Mouse (Mus musculus): Measurements from ENCODE around the gene Ms4a4b. TPM values are rescaled to one million over a fixed set of nuclear protein-coding genes. Genes with fewer than 3 reads are reported as not detected.

Ms4a4b gene
- polyA plus RNA-seq (2012; rRNA removed), result 1.4 and 12.3 TPM in 2 replicates

DNA sequence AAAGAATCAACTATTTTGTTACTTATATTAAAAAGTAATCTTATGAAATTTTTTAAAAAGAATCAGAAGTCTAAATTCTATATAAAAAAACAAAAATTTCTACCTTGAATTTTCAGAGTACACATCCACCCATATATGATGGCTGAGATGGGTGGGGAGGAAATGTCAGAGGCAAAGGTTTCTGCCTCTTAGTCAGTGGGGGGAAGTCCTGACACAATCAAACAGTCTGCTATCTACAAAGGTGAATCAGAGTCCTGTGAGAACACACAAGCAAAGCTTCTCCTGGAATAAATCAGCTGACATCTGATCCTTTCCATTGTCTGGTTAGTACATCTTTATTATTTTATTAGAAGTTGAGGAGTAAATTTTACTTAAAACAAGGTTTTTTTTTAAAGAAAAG is at the start of gene Ms4a4b:
Gene Ms4a4b (plus strand): TSS at position 216 of the 400 bp plus-strand sequence.
- no peak for DNase-seq
- no peak for TF ChIP-seq CTCF (conservative IDR thresholded peaks at IDR 0.05; ENCODE audit: insufficient read depth, insufficient read length, low read depth, low read length)
- no peak for TF ChIP-seq POLR2A (IDR thresholded peaks at IDR 0.05; ENCODE audit: low read depth, low read length)
- H3K36me3 ChIP-seq (ENCODE audit: control insufficient read depth, insufficient read depth, low read length), result no peaks in the 10 kb centered on the region
- no peaks in the 10 kb centered on the region for H3K27me3 ChIP-seq (replicated peaks; ENCODE audit: control insufficient read depth, insufficient read depth, low read length)
- H3K27ac ChIP-seq (ENCODE audit: insufficient read depth, low read depth, low read length), result no peak within 1 kb of the TSS
- no peaks in the 10 kb centered on the region for H3K4me1 ChIP-seq (ENCODE audit: control insufficient read depth, insufficient read depth, low read length)
- H3K4me3 ChIP-seq (ENCODE audit: insufficient read depth, low read depth, low read length), result no peak within 1 kb of the TSS

- no peak overlapping the region for H3K27ac ChIP-seq (ENCODE audit: insufficient read depth, low read depth, low read length)
- no peak overlapping the region for H3K4me3 ChIP-seq (ENCODE audit: insufficient read depth, low read depth, low read length)
- no peaks in the 10 kb centered on the region for H3K4me1 ChIP-seq (ENCODE audit: control insufficient read depth, insufficient read depth, low read length)
- H3K36me3 ChIP-seq (ENCODE audit: control insufficient read depth, insufficient read depth, low read length), result no peaks in the 10 kb centered on the region
- TF ChIP-seq POLR2A (IDR thresholded peaks at IDR 0.05; ENCODE audit: low read depth, low read length) (no peak), CTCF (conservative IDR thresholded peaks at IDR 0.05; ENCODE audit: insufficient read depth, insufficient read length, low read depth, low read length) (no peak)
- no peak for DNase-seq
- no peaks in the 10 kb centered on the region for H3K27me3 ChIP-seq (replicated peaks; ENCODE audit: control insufficient read depth, insufficient read depth, low read length)
These were observed 47.6 kb upstream of the Ms4a4b start for GRCm38 (mm10) chr19:11395769-11396168.

DNA sequence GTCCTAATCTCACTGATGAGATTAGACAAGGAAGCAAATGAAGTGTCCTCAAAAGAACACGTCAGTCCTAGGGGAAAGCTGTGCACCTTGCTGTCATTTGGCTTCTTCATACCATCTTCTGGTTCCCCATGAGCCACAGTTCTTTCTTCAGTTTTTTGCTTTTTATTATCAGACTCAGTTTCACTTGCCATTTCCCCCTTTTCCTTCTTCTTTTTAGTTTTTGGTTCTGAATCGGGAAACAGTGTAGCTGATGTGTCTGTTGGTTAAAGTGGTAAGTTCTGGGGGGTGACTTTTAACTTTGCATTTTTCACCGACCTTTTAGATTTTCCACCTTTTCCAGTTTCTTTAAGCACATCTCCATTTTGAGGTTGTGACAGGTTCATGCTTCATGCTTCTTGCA is 38.8 kb upstream of the Ms4a4b start, which contains the start of gene Ms4a4c:
Gene Ms4a4c (plus strand): TSS at position 244 of the 400 bp plus-strand sequence.
- DNase-seq, result no peak
- no peak within 1 kb of the TSS for H3K4me3 ChIP-seq (ENCODE audit: insufficient read depth, low read depth, low read length)

GRCm38 (mm10) chr19:11407428-11407827 is 35.9 kb upstream of the Ms4a4b start:
- no peak overlapping the region for H3K4me3 ChIP-seq (ENCODE audit: insufficient read depth, low read depth, low read length)
- no peak for DNase-seq
- H3K4me1 ChIP-seq (ENCODE audit: control insufficient read depth, insufficient read depth, low read length), result no peaks in the 10 kb centered on the region
- no peaks in the 10 kb centered on the region for H3K36me3 ChIP-seq (ENCODE audit: control insufficient read depth, insufficient read depth, low read length)
- no peak for TF ChIP-seq CTCF (conservative IDR thresholded peaks at IDR 0.05; ENCODE audit: insufficient read depth, insufficient read length, low read depth, low read length)
- no peak for TF ChIP-seq POLR2A (IDR thresholded peaks at IDR 0.05; ENCODE audit: low read depth, low read length)
- no peak overlapping the region for H3K27ac ChIP-seq (ENCODE audit: insufficient read depth, low read depth, low read length)
- no peaks in the 10 kb centered on the region for H3K27me3 ChIP-seq (replicated peaks; ENCODE audit: control insufficient read depth, insufficient read depth, low read length)

More for the DNA sequence above, 38.8 kb upstream of the Ms4a4b start, which contains the start of gene Ms4a4c:
- H3K27me3 ChIP-seq (replicated peaks; ENCODE audit: control insufficient read depth, insufficient read depth, low read length), result no peaks in the 10 kb centered on the region
- TF ChIP-seq CTCF (conservative IDR thresholded peaks at IDR 0.05; ENCODE audit: insufficient read depth, insufficient read length, low read depth, low read length) (no peak), POLR2A (IDR thresholded peaks at IDR 0.05; ENCODE audit: low read depth, low read length) (no peak)
- WGBS, result 82% methylated on average over 3 of the region's 3 CpGs
- H3K27ac ChIP-seq (ENCODE audit: insufficient read depth, low read depth, low read length), result no peak within 1 kb of the TSS
- H3K4me1 ChIP-seq (ENCODE audit: control insufficient read depth, insufficient read depth, low read length), result no peaks in the 10 kb centered on the region
- H3K36me3 ChIP-seq (ENCODE audit: control insufficient read depth, insufficient read depth, low read length), result no peaks in the 10 kb centered on the region

DNA sequence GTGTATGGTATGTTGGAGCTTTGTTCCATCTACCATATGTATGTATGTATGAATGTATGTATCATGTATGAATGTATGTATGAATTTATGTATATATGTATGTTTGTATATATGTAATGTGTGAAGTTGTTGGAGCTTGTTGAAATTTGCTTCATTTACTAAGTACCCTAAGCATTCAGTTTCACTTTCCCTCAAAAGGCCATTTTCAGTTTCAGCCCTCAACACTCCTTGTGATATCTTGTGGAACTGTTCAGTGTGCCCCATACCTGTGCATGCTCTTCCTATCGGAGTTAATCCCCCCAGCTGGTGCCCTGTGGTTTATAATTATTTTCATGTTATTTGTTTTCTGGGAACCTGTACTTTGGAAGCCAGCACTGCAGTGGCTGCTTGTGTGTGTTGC is 34.8 kb upstream of the Ms4a4b start:
- H3K4me3 ChIP-seq (ENCODE audit: insufficient read depth, low read depth, low read length), result no peak overlapping the region
- no peak for TF ChIP-seq POLR2A (IDR thresholded peaks at IDR 0.05; ENCODE audit: low read depth, low read length)
- no peak for TF ChIP-seq CTCF (conservative IDR thresholded peaks at IDR 0.05; ENCODE audit: insufficient read depth, insufficient read length, low read depth, low read length)
- no peaks in the 10 kb centered on the region for H3K27me3 ChIP-seq (replicated peaks; ENCODE audit: control insufficient read depth, insufficient read depth, low read length)
- H3K27ac ChIP-seq (ENCODE audit: insufficient read depth, low read depth, low read length), result no peak overlapping the region
- DNase-seq, result no peak
- no peaks in the 10 kb centered on the region for H3K4me1 ChIP-seq (ENCODE audit: control insufficient read depth, insufficient read depth, low read length)
- 85% methylated on average over 1 of the region's 1 CpGs for WGBS
- H3K36me3 ChIP-seq (ENCODE audit: control insufficient read depth, insufficient read depth, low read length), result no peaks in the 10 kb centered on the region

- no peak for DNase-seq
- 79% methylated on average over 1 of the region's 1 CpGs for WGBS
These were observed 31.7 kb upstream of the Ms4a4b start for GRCm38 (mm10) chr19:11411640-11412039.

DNA sequence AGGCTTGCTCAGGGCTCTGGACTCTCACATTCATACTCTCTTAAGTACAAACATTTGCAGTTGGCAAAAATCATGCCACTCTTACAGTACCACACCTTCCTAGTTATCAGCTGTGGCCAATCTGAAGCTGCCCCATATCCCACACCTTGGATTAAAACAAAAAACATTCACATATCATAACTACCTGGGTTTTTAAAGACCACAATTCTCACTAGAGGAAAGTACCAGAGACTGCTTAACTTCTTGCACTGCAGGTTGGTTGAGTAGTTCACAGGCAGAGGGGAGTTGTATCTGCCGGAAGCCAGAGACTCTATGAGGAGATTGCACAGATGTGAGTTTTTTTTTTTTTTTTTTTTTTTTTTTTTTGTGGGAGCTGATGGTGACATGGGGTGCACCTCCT is 29.3 kb upstream of the Ms4a4b start:
- TF ChIP-seq POLR2A (IDR thresholded peaks at IDR 0.05; ENCODE audit: low read depth, low read length), result no peak
- TF ChIP-seq CTCF (conservative IDR thresholded peaks at IDR 0.05; ENCODE audit: insufficient read depth, insufficient read length, low read depth, low read length), result no peak
- Histone ChIP-seq H3K27me3 (replicated peaks; ENCODE audit: control insufficient read depth, insufficient read depth, low read length) (no peaks in the 10 kb centered on the region), H3K4me1 (ENCODE audit: control insufficient read depth, insufficient read depth, low read length) (no peaks in the 10 kb centered on the region), H3K27ac (ENCODE audit: insufficient read depth, low read depth, low read length) (no peak overlapping the region), H3K36me3 (ENCODE audit: control insufficient read depth, insufficient read depth, low read length) (no peaks in the 10 kb centered on the region), H3K4me3 (ENCODE audit: insufficient read depth, low read depth, low read length) (no peak overlapping the region)
- no peak for DNase-seq
- WGBS, result 94% methylated on average over 1 of the region's 1 CpGs

More at GRCm38 (mm10) chr19:11411640-11412039, 31.7 kb upstream of the Ms4a4b start:
- no peak for TF ChIP-seq CTCF (conservative IDR thresholded peaks at IDR 0.05; ENCODE audit: insufficient read depth, insufficient read length, low read depth, low read length)
- no peak for TF ChIP-seq POLR2A (IDR thresholded peaks at IDR 0.05; ENCODE audit: low read depth, low read length)
- no peak overlapping the region for H3K4me3 ChIP-seq (ENCODE audit: insufficient read depth, low read depth, low read length)
- no peaks in the 10 kb centered on the region for H3K4me1 ChIP-seq (ENCODE audit: control insufficient read depth, insufficient read depth, low read length)
- H3K27me3 ChIP-seq (replicated peaks; ENCODE audit: control insufficient read depth, insufficient read depth, low read length), result no peaks in the 10 kb centered on the region
- no peaks in the 10 kb centered on the region for H3K36me3 ChIP-seq (ENCODE audit: control insufficient read depth, insufficient read depth, low read length)
- H3K27ac ChIP-seq (ENCODE audit: insufficient read depth, low read depth, low read length), result no peak overlapping the region
